Mouse (Mus musculus) lung, adult 18-20 months (tissue): ENCODE measurements at regions not wholly inside any gene's neighbourhood (a gene's known extent, or its start where the extent isn't known, plus 50 kb on each side); places are given as distances from the start of the nearest gene placed in this dataset.

Experiments used
- DNase-seq, 2 experiments: peaks; one replicate each; pipeline ENCODE4 v3.0.0; 2022; ENCODE audit warnings: mixed read lengths in 2 of 2

- DNase-seq = no peak
These were observed 597.8 kb downstream of the Vrk1 start for GRCm38 (mm10) chr12:106607655-106608337.

GRCm38 (mm10) chr12:106618684-106619083 is 608.7 kb downstream of the Vrk1 start:
- no peak for DNase-seq

GRCm38 (mm10) chr12:106626786-106627185 is 616.8 kb downstream of the Vrk1 start:
- DNase-seq = no peak

GRCm38 (mm10) chr12:106632566-106632965 is 622.5 kb downstream of the Vrk1 start:
- no peak for DNase-seq

- DNase-seq = no peak
These were observed 623.1 kb downstream of the Vrk1 start for GRCm38 (mm10) chr12:106633096-106633495.

- DNase-seq = no peak
These were observed 648.3 kb downstream of the Vrk1 start for GRCm38 (mm10) chr12:106658317-106658716.

- DNase-seq = no peak
These were observed 663.3 kb downstream of the Vrk1 start for GRCm38 (mm10) chr12:106673232-106673766.

GRCm38 (mm10) chr12:106674741-106675140 is 664.7 kb downstream of the Vrk1 start:
- no peak for DNase-seq

- DNase-seq = no peak
These were observed 666.1 kb downstream of the Vrk1 start for GRCm38 (mm10) chr12:106676136-106676535.

GRCm38 (mm10) chr12:106676566-106676965 is 666.5 kb downstream of the Vrk1 start:
- no peak for DNase-seq

- DNase-seq = no peak
These were observed 676.0 kb downstream of the Vrk1 start for GRCm38 (mm10) chr12:106685986-106686385.

GRCm38 (mm10) chr12:106687751-106688150 is 677.7 kb downstream of the Vrk1 start:
- no peak for DNase-seq

GRCm38 (mm10) chr12:106688156-106688740 is 678.2 kb downstream of the Vrk1 start:
- no peak for DNase-seq

- DNase-seq = no peak
These were observed 692.9 kb downstream of the Vrk1 start for GRCm38 (mm10) chr12:106702958-106703357.

- DNase-seq = no peak
These were observed 711.4 kb downstream of the Vrk1 start for GRCm38 (mm10) chr12:106721271-106722009.

- DNase-seq = no peak
These were observed 712.0 kb downstream of the Vrk1 start for GRCm38 (mm10) chr12:106722010-106722362.

GRCm38 (mm10) chr12:106722761-106723160 is 712.7 kb downstream of the Vrk1 start:
- DNase-seq = no peak

GRCm38 (mm10) chr12:106726920-106727319 is 716.9 kb downstream of the Vrk1 start:
- no peak for DNase-seq

GRCm38 (mm10) chr12:106727486-106727885 is 717.5 kb downstream of the Vrk1 start:
- DNase-seq = no peak

- no peak for DNase-seq
These were observed 719.7 kb downstream of the Vrk1 start for GRCm38 (mm10) chr12:106729686-106730085.

- DNase-seq = no peak
These were observed 722.3 kb downstream of the Vrk1 start for GRCm38 (mm10) chr12:106732108-106732857.

GRCm38 (mm10) chr12:106748765-106749164 is 738.7 kb downstream of the Vrk1 start:
- DNase-seq = no peak

GRCm38 (mm10) chr12:106763552-106763951 is 724.9 kb upstream of the 3110018I06Rik start:
- no peak for DNase-seq
